Mouse (Mus musculus) urinary bladder, postnatal 14 days (tissue): ENCODE measurements around the gene Nkd1.

Source experiments
- DNase-seq: peaks from one replicate; pipeline ENCODE4 v3.0.0; 2021; ENCODE audit warnings: low spot score

Gene Nkd1

DNA sequence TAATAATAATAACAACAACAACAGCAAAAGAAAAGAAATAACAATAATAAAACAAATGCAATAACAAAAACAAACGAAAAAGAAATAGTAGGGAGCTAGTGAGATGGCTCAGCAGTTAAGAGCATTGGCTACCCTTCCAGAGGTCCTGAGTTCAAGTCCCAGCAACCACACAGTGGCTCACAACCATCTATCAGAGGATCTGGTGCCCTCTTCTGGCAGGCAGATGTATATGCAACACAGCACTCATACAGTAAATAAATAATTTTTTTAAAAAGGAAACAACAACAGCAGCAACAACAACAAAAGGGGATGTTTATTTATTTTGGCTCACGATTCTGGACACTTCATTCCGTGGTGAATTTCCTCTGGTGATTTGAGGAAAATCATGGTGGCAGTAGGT is 98.4 kb downstream of the Nkd1 start:
- DNase-seq, result no peak

DNA sequence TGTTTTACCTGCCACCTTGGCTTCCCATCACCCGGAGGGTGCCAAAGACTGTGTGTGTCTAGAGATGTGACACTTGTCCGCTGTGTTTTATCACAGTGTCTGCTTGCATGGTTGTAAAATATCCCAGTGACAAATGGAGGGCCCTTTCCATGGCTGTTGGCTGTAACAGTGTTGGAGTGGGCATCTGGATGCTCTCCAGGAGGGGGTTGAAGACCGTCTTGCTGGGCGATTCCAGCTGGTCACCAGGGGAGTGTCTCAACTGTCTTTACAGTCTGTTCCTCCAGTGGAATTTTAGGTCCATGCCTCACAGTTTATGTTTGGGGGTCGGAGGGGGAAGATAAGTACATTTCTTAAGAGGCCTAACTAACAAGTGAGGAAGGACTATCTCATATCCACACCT is 99.8 kb downstream of the Nkd1 start:
- no peak for DNase-seq

DNA sequence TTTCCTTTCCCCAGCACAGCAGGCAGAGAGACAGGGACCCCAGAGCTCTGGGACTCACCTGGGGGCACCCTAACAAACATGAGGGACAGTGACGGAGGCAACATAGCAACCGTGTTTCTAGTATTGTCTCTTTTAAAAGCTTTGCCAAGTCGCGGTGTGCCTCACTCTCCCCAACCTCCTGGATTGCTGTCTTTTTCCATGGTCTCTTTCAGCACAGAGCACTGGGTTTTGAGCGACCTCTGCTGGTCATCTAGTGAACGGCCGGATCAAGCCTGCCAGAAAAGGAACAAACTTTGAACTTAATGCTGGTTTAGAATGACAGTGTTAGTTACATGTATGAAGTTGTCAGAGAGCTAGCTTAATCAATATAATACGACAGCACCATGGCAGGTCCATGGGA is 100.3 kb downstream of the Nkd1 start:
- DNase-seq, result peak; percentile 78

DNA sequence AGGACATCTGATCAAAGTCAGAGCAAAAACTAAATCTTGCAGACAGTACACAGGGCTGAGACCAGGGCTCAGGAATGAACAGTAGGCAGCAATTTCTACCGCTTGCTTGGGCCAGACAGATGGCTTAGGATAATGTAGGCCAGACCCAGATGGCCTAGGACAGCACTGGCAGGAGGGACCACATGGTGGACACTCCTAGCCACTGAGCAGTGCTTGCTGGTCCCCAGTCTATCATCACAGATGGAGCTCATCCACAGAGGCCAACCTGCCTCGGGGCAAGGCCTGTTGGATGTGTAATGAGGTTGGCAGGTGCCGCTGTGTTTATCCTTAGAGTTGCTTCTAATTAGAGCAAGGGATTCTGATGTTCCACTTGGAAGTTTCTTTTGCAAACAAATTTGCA is 102.2 kb downstream of the Nkd1 start:
- DNase-seq, result no peak

DNA sequence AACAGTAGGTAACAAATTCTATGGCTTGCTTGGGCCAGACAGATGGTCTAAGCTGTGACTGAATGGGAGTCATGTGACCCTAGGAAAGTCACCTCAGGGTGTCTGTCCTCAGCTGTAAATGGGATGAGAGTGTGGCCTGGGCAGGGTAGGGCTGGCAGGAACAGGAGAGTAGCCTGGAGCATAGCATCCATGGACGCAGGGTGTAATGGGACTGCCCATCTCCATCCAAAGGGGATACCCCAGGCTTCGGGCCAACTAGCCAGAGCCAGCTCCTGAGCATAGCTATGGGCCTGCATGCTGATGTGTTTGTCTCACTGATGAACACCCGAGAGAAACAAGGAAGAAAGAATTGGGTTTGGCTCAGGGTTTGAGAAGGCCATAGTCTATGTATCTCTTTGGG is 103.1 kb downstream of the Nkd1 start:
- no peak for DNase-seq

DNA sequence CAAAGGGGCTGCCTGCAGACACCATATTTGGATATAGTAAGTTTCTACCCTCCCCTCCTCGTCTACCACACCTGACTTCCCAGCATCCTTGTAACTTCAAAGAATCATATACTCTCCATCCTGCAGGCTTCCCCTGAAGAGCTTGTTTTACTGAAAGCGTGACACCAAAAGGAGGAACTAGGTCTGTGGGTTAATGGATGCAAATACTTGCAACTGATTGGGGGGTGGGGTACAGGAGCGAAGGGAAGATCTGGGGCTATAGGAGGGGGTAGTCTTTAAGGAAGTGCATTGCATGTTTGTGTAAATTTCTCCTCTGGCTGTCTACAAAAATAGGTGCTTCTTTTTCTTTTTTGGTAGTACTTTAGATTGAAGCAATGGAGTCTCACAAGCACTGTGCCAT is 105.3 kb downstream of the Nkd1 start:
- DNase-seq, result no peak

DNA sequence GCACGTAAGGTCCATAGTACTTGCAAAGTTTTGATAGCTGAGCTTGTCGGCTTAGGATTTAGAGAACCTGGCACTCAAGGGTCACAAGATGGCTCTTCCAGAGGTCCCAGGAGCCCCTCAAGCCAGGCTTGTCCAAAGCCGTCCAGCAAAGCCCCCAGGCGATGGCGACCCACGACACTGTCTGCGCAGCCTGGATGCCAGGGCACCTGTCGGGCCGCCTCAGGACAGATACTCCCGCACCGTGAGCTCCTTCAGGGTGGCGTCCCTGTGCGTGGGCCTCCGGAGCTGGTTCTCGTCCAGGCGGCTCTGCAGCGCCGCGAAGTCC is 105.7 kb downstream of the Nkd1 start:
- DNase-seq, result no peak

DNA sequence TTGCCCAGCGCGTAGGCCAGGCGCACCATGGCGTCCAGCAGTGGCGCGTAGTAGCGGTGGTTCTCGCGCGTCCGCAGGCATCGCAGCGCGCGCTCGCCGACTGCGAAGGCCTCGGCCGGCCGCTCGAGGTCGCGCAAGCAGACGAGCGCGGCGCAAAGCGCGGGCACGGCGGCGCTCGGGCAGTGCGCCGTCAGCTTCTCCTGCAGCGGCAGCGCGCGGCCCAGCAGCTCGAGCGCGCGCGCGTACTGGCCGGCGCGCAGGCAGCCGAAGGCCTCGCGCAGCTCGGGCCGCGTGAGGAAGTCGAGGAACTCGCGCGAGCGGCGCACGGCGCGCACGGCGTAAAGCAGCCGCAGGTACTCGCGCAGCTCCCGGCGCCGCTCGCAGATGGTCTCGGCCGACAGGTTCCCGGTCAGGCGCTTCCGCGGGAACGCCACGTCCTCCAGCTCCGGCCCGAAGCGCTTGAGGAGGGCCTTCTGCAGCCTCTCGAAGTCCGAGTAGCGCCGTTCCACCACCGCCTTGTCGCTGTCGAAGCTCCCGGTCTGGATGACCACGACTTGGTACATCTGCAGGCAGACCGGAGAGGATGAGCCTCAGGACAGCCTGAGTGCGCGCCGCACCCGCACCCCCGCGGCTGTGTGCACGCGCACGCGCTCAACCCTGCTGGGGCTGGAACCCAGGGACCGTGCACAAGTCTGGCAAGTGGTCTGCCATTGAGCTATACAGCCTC is 106.3 kb downstream of the Nkd1 start:
- DNase-seq, result peak; percentile 73

DNA sequence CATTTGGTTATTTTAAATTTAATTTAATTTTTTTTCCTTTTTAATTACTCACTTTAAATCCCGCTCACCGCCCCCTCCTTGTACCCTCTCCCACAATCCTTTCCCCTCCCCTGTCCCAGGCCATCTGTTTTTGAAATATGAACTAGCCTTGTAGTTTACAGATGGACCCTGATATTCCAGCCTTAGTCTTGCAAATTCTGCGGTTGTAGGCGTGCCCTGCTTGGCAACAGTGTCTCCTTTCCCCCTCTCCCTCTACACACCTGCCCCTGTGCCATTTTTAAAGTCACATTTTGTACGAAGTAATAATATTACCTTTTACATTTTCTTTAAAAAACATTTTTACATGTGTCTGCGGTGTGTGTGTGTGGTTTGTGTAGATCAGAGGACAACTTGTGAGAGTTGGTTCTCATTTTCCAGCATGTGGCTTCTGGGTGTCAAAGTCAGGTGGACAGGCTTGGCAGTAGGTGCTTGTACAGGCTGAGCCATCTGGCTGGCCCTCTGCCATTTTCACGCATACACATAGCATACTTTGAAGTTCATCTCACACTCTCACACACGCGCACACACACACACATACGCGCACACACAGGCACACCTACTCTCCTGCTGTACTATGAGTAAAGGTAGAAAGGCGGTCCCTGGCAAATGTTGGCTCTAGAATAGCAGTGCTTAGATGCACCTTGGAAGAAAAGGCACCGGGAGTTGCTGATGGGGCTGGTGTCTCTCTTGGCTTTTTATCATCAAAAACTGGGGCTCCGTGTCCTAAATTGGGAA is 107.0 kb downstream of the Nkd1 start:
- DNase-seq, result no peak

DNA sequence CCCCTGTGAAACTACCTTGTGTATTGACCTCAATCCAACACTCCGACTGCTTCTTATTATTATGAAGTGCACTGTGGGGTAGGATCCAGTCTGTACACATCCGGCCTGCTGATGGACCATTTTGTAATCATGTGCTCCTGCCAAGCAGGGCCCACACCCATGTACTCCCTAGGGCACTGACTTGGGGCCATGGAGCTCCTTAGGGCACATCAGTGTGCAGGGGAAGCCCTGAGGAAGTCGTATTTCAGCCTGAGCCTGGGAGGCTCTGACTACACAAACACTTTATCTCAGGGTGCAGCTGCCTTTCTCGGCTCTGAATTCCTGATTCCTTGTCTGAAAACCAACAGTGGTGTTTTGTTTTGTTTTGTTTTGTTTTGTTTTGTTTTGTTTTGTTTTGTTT is 109.1 kb downstream of the Nkd1 start:
- DNase-seq, result no peak

DNA sequence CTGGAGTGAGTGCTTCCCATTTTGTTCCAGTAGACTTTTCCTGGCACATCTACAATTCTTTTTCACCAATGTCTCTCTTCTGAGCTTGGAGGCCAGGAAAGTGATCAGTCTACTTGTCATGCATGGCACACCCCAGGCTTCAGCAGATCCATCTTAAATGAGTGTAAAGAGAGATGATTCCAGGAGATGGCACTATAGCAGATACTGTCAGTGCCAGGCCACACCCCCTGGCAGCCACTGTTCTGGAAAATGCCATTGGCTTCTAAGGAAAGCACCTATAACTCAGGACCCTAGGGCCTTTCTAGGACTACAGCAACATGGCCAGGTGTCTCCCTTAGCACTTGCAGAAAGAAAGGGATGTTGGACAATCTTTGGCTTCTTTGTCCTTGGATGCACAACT is 109.9 kb downstream of the Nkd1 start:
- no peak for DNase-seq

DNA sequence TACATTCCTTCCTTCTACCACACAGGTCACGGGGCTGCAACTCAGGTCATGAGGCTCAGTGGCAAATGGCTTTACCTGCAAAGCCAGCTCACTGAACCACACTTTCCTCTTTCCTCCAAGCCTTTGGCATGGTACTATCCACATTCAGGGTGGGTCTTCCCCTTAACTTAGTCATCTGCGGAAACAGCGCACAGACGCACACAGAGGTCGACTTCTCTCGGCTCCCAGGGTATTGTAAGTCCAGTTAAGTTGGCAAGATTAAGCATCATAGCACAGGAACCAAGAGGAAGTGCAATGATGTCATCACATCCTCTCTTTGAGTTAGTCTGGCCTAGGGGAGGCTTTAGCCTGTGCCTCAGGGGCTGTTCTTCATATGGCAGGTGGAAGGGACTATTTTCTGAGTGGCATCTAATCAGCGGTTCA is 112.2 kb downstream of the Nkd1 start:
- no peak for DNase-seq

DNA sequence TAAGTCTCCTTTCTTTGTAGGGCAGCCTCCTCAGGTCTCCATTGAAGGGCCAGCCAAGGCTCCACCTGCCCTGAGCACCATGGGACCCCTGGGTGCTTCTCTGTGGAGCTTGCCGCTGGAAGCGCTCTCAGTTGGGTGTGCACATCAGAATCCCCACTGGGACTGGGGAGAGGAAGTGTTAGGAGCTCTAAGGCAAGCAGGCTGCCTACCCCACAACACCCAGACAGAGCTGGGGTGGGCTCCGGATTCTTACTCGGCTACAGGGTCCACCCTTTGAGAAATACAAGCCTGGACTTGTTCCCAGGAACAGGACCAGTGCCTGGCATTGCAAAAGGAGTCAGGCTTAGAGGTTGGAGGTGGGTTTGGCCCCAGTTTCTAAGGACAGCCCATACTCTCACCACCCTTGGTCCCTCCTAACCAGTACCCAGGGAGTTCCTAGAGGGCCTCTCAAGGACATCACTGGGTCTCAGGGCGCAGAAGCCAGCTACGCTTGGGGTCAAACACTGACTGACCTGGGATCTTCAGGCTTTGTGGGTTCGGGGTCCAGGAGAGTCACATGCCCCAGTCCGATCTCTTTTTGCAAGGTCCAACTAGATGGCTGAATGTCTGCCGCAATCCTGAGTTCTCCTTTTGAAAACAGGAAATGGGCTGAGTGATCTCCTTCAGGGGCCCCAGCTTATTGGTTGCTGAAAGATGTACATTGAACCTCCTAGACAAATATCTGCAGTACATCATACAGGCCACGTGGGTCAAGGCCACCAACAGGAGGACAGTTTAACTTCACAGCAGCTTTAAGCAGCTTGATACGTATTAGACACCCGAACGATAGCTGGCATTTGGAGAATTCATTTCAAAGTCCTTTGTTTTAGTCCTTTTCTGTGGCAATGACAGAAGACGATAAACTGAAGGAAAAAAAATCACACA is 114.6 kb downstream of the Nkd1 start, which contains the start of gene Snx20:
TSS of gene Snx20 (minus strand) at position 655 of the 924 bp plus-strand sequence.
- DNase-seq, result no peak

DNA sequence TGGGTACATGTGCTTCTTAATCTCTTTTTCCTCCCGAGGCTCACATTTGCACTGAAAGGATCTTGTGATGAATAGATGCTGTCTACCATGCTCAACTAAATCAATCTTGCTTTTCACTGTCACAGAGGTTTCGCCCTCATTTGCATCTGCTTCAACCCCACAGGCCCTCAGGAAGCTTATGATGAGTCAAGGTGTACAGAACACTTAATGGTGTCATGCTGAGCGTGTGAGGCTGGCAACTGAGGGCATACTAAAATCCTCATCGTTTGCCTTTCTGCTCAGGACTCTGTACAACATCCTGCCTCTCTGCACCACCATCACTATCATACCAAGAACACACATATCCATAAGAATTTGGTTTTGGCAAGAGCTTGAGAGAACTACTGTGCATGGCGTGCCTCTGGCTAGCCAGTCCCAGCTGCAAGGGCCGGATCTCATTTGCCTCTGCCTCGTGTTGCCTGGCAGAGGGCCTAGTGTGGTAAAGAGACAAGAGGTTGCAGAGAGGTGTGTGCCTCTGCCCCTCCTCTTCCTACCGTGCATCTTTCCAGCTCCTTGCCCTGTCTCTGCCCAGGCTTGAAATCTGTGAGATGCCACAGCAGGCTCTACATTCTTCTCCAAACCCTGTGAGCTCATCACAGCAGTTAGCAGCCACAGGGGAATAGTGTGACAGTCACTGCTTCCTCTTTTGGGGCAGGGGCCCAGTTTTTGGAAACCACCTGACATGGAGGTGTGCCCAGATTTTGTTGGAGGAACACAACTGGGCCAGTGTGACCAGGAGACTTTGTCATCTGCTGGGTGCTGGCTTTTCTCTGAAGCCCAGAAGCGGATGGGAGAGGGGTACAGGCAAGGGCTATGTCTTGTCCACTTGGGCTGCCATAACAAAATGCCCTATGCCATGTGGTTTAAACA is 116.2 kb downstream of the Nkd1 start:
- DNase-seq, result no peak

DNA sequence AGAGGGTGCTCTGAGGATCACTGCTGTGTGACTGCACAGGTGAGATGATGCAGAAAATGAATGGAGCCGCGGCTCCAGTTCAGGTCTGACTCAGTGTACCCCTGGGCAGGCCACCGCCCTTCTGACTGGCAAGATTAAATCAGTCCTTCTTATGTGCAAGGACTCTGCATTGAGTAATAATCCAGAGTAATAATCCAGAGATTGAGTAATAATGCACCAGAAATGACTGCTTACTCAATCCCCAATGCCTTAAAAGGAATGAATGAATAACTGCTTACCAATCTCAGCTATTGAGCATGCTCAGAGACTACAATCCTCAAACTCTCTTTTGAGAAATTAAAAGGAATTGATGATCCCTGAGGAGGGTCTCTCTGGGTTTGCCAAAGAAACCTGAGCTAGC is 117.8 kb downstream of the Nkd1 start:
- no peak for DNase-seq

DNA sequence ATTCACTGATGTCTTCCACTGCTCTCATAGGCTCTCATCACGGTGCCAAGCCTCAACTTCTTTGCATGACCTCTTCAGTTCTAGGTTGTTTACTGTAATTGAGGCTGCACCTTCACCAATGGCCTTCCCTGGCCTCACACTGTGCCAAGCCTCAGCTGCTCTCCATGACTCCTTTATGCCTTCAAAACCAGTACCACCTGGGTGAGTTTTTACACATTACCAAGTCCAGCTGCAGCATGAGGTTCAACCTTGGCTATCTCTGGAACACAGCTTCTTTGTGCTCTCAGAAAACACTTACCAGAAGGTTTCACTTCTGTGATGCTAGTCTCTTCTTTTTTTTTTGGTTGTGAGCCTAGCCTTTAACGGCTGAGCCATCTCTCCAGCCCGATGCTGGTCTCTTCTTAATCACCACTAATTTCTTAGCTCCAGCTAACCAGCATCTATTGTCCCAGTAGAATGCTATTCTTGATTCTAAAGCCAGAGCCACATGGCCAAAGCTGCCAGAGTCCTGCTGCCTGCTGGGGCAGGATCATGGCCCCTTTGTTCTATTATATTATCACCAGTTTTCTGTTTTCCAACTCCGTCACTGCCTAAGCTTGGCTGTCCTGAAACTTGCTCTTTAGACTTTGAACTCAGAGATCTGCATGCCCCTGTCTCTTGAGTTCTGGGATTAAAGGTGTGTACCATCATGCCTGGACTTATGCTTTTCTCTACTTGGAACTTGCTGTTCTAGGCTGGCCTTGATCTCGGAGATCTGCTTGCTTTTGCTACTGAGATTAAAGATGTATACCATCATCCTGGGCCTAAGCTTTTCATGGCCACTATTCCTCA is 121.8 kb downstream of the Nkd1 start:
- DNase-seq, result no peak
